19 mouse cellular contexts compared by ENCODE assay signal in the genomic region with DNA sequence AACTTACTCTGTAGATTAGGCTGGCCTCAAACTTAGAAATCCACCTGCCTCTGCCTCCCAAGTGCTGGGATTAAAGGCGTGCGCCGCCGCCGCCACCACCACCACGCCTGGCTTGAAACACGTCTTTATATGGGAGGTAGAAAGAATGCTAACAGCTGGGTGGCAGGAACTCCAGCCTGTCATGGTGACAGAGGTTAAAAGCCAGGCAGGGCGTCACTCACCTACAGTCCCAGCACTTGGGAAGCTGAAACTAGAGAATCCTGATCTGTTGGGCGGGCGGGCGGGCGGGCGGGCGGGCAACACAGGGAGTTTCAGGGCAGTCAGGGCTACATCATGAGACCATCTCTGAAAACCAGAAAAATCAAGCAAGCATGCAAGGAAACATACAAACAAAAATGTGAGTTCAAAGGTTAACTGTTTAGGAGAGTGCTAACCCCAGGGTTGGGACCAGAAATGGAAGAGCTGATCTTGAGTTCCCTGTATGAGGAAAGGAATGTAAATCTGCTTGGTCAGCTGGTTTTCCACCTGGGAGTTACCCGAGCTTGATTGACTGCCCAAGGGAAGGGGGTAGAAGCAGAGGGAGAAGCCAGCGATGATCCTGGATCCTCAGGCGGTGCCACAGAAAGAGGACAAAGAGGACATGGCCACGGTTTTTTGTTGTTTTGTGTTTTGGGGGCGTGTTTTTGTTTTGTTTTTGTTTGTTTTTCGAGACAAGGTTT. TPM values are rescaled to one million over a fixed set of nuclear protein-coding genes. Genes with fewer than 3 reads are reported as not detected.
A peak's percentile ranks its signal among the peaks of the same experiment; 100 is the strongest.
DNase-seq lines count a peak whose midpoint lies in the region; ATAC-seq and TF ChIP-seq lines count a peak whose summit lies in the region.
"Had no signal": no experiment of that assay in that cellular context is flagged by ENCODE, and none has a peak within 500 bp of the region (broad histone marks: within the 10 kb centered on the region; RNA-seq: fewer than 3 reads in every experiment).

No protein-coding gene starts in this region.

- TF ChIP-seq POLR2A in ES-Bruce4 (IDR thresholded peaks at IDR 0.05; ENCODE audit: insufficient read depth, low read length) = no peak

- TF ChIP-seq EP300 in ES-Bruce4 (IDR thresholded peaks at IDR 0.05; ENCODE audit: insufficient read depth, low read depth, low read length) = no peak
- TF ChIP-seq EP300 in liver, postnatal 0 days (IDR thresholded peaks at IDR 0.05; ENCODE audit: low read depth) = no peak

- 89% methylated on average over 20 of the region's 20 CpGs for WGBS in forebrain, postnatal 0 days
- 90% methylated on average over 20 of the region's 20 CpGs for WGBS in liver, postnatal 0 days (ENCODE audit: insufficient replicate concordance)

- no peaks in the 10 kb centered on the region for H3K9me3 ChIP-seq in ES-Bruce4 (replicated peaks; ENCODE audit: control insufficient read depth, insufficient read depth, low read length, poor library complexity, severe bottlenecking)
- H3K9me3 ChIP-seq in forebrain, postnatal 0 days (ENCODE audit: low read length) = no peaks in the 10 kb centered on the region
- H3K9me3 ChIP-seq in liver, postnatal 0 days (ENCODE audit: low read length) = no peaks in the 10 kb centered on the region
- H3K9me3 ChIP-seq: limb, embryonic 13.5 days; neural tube, embryonic 13.5 days had no signal

- no peak for TF ChIP-seq CTCF in ES-Bruce4 (IDR thresholded peaks at IDR 0.05; ENCODE audit: low read depth, low read length)
- no peak for TF ChIP-seq CTCF in forebrain, postnatal 0 days (IDR thresholded peaks at IDR 0.05; ENCODE audit: low read depth)
- no peak for TF ChIP-seq CTCF in liver, postnatal 0 days (IDR thresholded peaks at IDR 0.05; ENCODE audit: low read depth)

- H3K36me3 ChIP-seq in ES-Bruce4 (ENCODE audit: control insufficient read depth, insufficient read depth, low read length, poor library complexity, severe bottlenecking) = no peaks in the 10 kb centered on the region
- no peaks in the 10 kb centered on the region for H3K36me3 ChIP-seq in forebrain, postnatal 0 days (ENCODE audit: insufficient read depth)
- H3K36me3 ChIP-seq in liver, postnatal 0 days (replicated peaks; ENCODE audit: insufficient read depth, low read length) = no peaks in the 10 kb centered on the region
- H3K36me3 ChIP-seq: heart, embryonic 13.5 days; limb, embryonic 13.5 days; neural tube, embryonic 13.5 days had no signal

- intact Hi-C loops in left cerebral cortex, postnatal 14 days (cut with DNase I) = no loop called here

- peak overlapping the region; percentile 68 for H3K4me3 ChIP-seq in ES-Bruce4 (ENCODE audit: low read depth, low read length)
- no peak overlapping the region for H3K4me3 ChIP-seq in forebrain, postnatal 0 days (ENCODE audit: low read depth, low read length)
- no peak overlapping the region for H3K4me3 ChIP-seq in liver, postnatal 0 days (ENCODE audit: low read depth, low read length)
- H3K4me3 ChIP-seq: heart, embryonic 13.5 days; limb, embryonic 13.5 days; neural tube, embryonic 13.5 days had no signal

- H3K27me3 ChIP-seq in ES-Bruce4 (ENCODE audit: control insufficient read depth, insufficient read depth, low read length, poor library complexity, severe bottlenecking) = no peaks in the 10 kb centered on the region
- H3K27me3 ChIP-seq in forebrain, postnatal 0 days (ENCODE audit: insufficient read depth, low read length) = no peaks in the 10 kb centered on the region
- H3K27me3 ChIP-seq in liver, postnatal 0 days (ENCODE audit: insufficient read depth, low read length) = no peaks in the 10 kb centered on the region
- H3K27me3 ChIP-seq: heart, embryonic 13.5 days; limb, embryonic 13.5 days; neural tube, embryonic 13.5 days had no signal

- DNase-seq in R1 (ENCODE audit: low read depth, low spot score) = peak; percentile 82
- peak; percentile 30 to 70 for DNase-seq in kidney, adult 8-10 months
- DNase-seq in kidney, postnatal 25 days = peak; percentile 36 to 58
- DNase-seq in forebrain, postnatal 0 days = no peak
- no peak for DNase-seq in liver, postnatal 0 days
- DNase-seq in T-cell, adult 2 months (ENCODE audit: low spot score) = no peak
- no peak for DNase-seq in left cerebral cortex, postnatal 14 days (ENCODE audit: low spot score in 2 of 2)
- DNase-seq: cerebellum, adult 8-10 months; heart, adult 11 months; heart, postnatal 4 days; right cerebral cortex, postnatal 4 days; thymus, postnatal 25 days had no signal

- no peak overlapping the region for H3K4me2 ChIP-seq in forebrain, postnatal 0 days (ENCODE audit: low read depth)
- H3K4me2 ChIP-seq in liver, postnatal 0 days (ENCODE audit: low read depth, low read length) = no peak overlapping the region
- H3K4me2 ChIP-seq: heart, embryonic 13.5 days; limb, embryonic 13.5 days; neural tube, embryonic 13.5 days had no signal

- H3K27ac ChIP-seq in ES-Bruce4 (ENCODE audit: insufficient read depth, low read length) = peak overlapping the region; percentile 93
- H3K27ac ChIP-seq in forebrain, postnatal 0 days (ENCODE audit: low read depth, low read length) = no peak overlapping the region
- no peak overlapping the region for H3K27ac ChIP-seq in liver, postnatal 0 days (ENCODE audit: low read depth)
- H3K27ac ChIP-seq: heart, embryonic 13.5 days; limb, embryonic 13.5 days; liver, embryonic 14.5 days; neural tube, embryonic 13.5 days had no signal

- H3K4me1 ChIP-seq in ES-Bruce4 (ENCODE audit: control insufficient read depth, insufficient read depth, low read length) = peaks cover 14% of the 10 kb centered on the region
- H3K4me1 ChIP-seq in forebrain, postnatal 0 days (ENCODE audit: insufficient read depth) = 0 out of 2 replicates have a peak, but pooled peaks cover 2% of the 10 kb centered on the region
- H3K4me1 ChIP-seq in liver, postnatal 0 days (ENCODE audit: insufficient read depth) = peaks cover 21% of the 10 kb centered on the region
- H3K4me1 ChIP-seq: neural tube, embryonic 13.5 days had no signal

- peak overlapping the region; percentile 64 for H3K9ac ChIP-seq in ES-Bruce4 (ENCODE audit: low read depth, poor library complexity, severe bottlenecking)
- H3K9ac ChIP-seq in forebrain, postnatal 0 days = no peak overlapping the region
- no peak overlapping the region for H3K9ac ChIP-seq in liver, postnatal 0 days (replicated peaks)
- H3K9ac ChIP-seq: heart, embryonic 13.5 days; limb, embryonic 13.5 days; liver, embryonic 14.5 days; neural tube, embryonic 13.5 days had no signal

- ATAC-seq in forebrain, postnatal 0 days = no peak
- no peak for ATAC-seq in liver, postnatal 0 days
- ATAC-seq: forebrain, embryonic 14.5 days; lung, postnatal 0 days had no signal

RNA-seq across cellular contexts. Expression of a gene that starts 17.2 kb away (rescaled TPM):
- 1.9 and 3.6 TPM in 2 replicates for polyA plus RNA-seq in ES-Bruce4 (2011; ENCODE audit: insufficient read depth, insufficient read length, low read depth, missing spikeins)
- total RNA-seq in forebrain, postnatal 0 days (2014; rRNA removed) = 0.95 and 4.4 TPM in 2 replicates
- polyA plus RNA-seq in forebrain, postnatal 0 days (2015; fragmentation: Nextera tagmentation; extraction: Ambion mirVana) = 1.4 and 2.1 TPM in 2 replicates
- polyA plus RNA-seq in liver, postnatal 0 days (2015; fragmentation: Nextera tagmentation; extraction: Ambion mirVana) = 1.1 and 1.4 TPM in 2 replicates
- total RNA-seq in left cerebral cortex, postnatal 14 days (2021) = under 1 TPM; 0.81 to 0.95 TPM

RNA-seq across cellular contexts. Expression of a gene that starts 17.5 kb away (rescaled TPM):
- 3.4 and 4.1 TPM in 2 replicates for polyA plus RNA-seq in ES-Bruce4 (2011; ENCODE audit: insufficient read depth, insufficient read length, low read depth, missing spikeins)
- 3.3 and 6.7 TPM in 2 replicates for total RNA-seq in forebrain, postnatal 0 days (2014; rRNA removed)
- polyA plus RNA-seq in forebrain, postnatal 0 days (2015; fragmentation: Nextera tagmentation; extraction: Ambion mirVana) = 4.3 and 7.4 TPM in 2 replicates
- polyA plus RNA-seq in liver, postnatal 0 days (2015; fragmentation: Nextera tagmentation; extraction: Ambion mirVana) = 2.8 and 3.6 TPM in 2 replicates
- total RNA-seq in left cerebral cortex, postnatal 14 days (2021) = 1 to 10 TPM; 5.8 to 7.6 TPM

RNA-seq across cellular contexts. Expression of a gene that starts 27.5 kb away (rescaled TPM):
- polyA plus RNA-seq in ES-Bruce4 (2011; ENCODE audit: insufficient read depth, insufficient read length, low read depth, missing spikeins) = 1.3 and 2.9 TPM in 2 replicates
- total RNA-seq in forebrain, postnatal 0 days (2014; rRNA removed) = 1.3 TPM in 1 of 2 replicates, not detected in the other
- polyA plus RNA-seq in forebrain, postnatal 0 days (2015; fragmentation: Nextera tagmentation; extraction: Ambion mirVana) = 0.48 and 0.61 TPM in 2 replicates
- 0.46 and 0.83 TPM in 2 replicates for polyA plus RNA-seq in liver, postnatal 0 days (2015; fragmentation: Nextera tagmentation; extraction: Ambion mirVana)
- total RNA-seq in left cerebral cortex, postnatal 14 days (2021) = 1 to 10 TPM; 1.7 to 2.0 TPM

RNA-seq across cellular contexts. Expression of a gene that starts 31.2 kb away (rescaled TPM):
- polyA plus RNA-seq in ES-Bruce4 (2011; ENCODE audit: insufficient read depth, insufficient read length, low read depth, missing spikeins) = 198 and 221 TPM in 2 replicates
- total RNA-seq in forebrain, postnatal 0 days (2014; rRNA removed) = 79.2 and 82.4 TPM in 2 replicates
- 60.6 and 77.6 TPM in 2 replicates for polyA plus RNA-seq in forebrain, postnatal 0 days (2015; fragmentation: Nextera tagmentation; extraction: Ambion mirVana)
- polyA plus RNA-seq in liver, postnatal 0 days (2015; fragmentation: Nextera tagmentation; extraction: Ambion mirVana) = 14.5 and 15.2 TPM in 2 replicates
- total RNA-seq in left cerebral cortex, postnatal 14 days (2021) = 100 to 1,000 TPM in 1 of 2 experiments, 10 to 100 TPM in 1; 91.5 to 102 TPM

RNA-seq across cellular contexts. Expression of a gene that starts 40.9 kb away (rescaled TPM):
- 1,464 and 1,502 TPM in 2 replicates for polyA plus RNA-seq in ES-Bruce4 (2011; ENCODE audit: insufficient read depth, insufficient read length, low read depth, missing spikeins)
- total RNA-seq in forebrain, postnatal 0 days (2014; rRNA removed) = 1,003 and 1,045 TPM in 2 replicates
- 614 and 772 TPM in 2 replicates for polyA plus RNA-seq in forebrain, postnatal 0 days (2015; fragmentation: Nextera tagmentation; extraction: Ambion mirVana)
- polyA plus RNA-seq in liver, postnatal 0 days (2015; fragmentation: Nextera tagmentation; extraction: Ambion mirVana) = 199 and 203 TPM in 2 replicates
- total RNA-seq in left cerebral cortex, postnatal 14 days (2021) = 100 to 1,000 TPM; 368 to 371 TPM

Comparison
In these comparisons a context has a peak if more than half of its experiments do, and no peak if none do; other contexts are left out.
1. DNase-seq: peak in R1 (single experiment), kidney, adult 8-10 months (2 of 2) and kidney, postnatal 25 days (2 of 2); none in forebrain, postnatal 0 days (single experiment), liver, postnatal 0 days (single experiment), T-cell, adult 2 months (single experiment) and left cerebral cortex, postnatal 14 days (0 of 2).